Mouse (Mus musculus) embryonic fibroblast, embryonic 13.5 days (primary cell): ENCODE results near the gene Hsp90b1.

Experiments used
- CTCF ChIP-seq: IDR thresholded peaks from 2 replicates; pipeline ENCODE4 v1.5.1; 2011; ENCODE audit warnings: mild to moderate bottlenecking, control low read depth, low read length, moderate library complexity, borderline replicate concordance; ENCODE audit not compliant: insufficient read depth
- POLR2A ChIP-seq: IDR thresholded peaks from 2 replicates; pipeline ENCODE4 v1.6.1; 2011; ENCODE audit warnings: low read depth, mild to moderate bottlenecking, control low read depth, low read length, moderate library complexity

GRCm38 (mm10) chr10:86730823-86731499 is 25.7 kb upstream of the Hsp90b1 start:
- 0 out of 2 replicates have a peak, but pooled peaks have one; percentile 38 for TF ChIP-seq CTCF
- no peak for TF ChIP-seq POLR2A
